Mouse (Mus musculus) limb, embryonic 15.5 days (tissue): ENCODE results near the gene Neu1. TPM values are rescaled to one million over a fixed set of nuclear protein-coding genes. Genes with fewer than 3 reads are reported as not detected.
"Not testable (repeated sequence)": the region's sequence is repeated elsewhere in the genome, so short reads cannot be mapped to it uniquely, and the experiment has no call there.

ENCODE experiments used
- ATAC-seq: fragments of 200-750 bp; cut with Nextera tagmentation; 2 replicates; pipeline ENCODE4 v1.8.0; 2017; ENCODE audit warnings: low read depth, moderate TSS enrichment; ENCODE audit not compliant: insufficient number of reproducible peaks, low FRiP score, low TSS enrichment
- H3K27ac ChIP-seq: fragments of 300-500 bp; sonication (generic); 2 replicates; pipeline ENCODE4 v1.5.1; 2015; ENCODE audit warnings: moderate library complexity, mild to moderate bottlenecking, inconsistent platforms
- H3K27me3 ChIP-seq: fragments of 300-500 bp; sonication (generic); 2 replicates; pipeline ENCODE4 v1.6.1; 2015; ENCODE audit warnings: inconsistent platforms
- H3K36me3 ChIP-seq: fragments of 300-500 bp; sonication (generic); 2 replicates; pipeline ENCODE4 v1.6.1; 2015; ENCODE audit warnings: inconsistent platforms
- H3K4me1 ChIP-seq: fragments of 300-500 bp; sonication (generic); 2 replicates; pipeline ENCODE4 v1.6.1; 2015; ENCODE audit warnings: inconsistent platforms
- H3K4me2 ChIP-seq: fragments of 300-500 bp; sonication (generic); 2 replicates; pipeline ENCODE4 v1.6.1; 2015; ENCODE audit warnings: mild to moderate bottlenecking, inconsistent platforms
- H3K4me3 ChIP-seq: fragments of 300-500 bp; sonication (generic); 2 replicates; pipeline ENCODE4 v1.5.1; 2015; ENCODE audit warnings: mild to moderate bottlenecking, inconsistent platforms
- H3K9ac ChIP-seq: fragments of 300-500 bp; sonication (generic); 2 replicates; pipeline ENCODE4 v1.6.1; 2015; ENCODE audit warnings: inconsistent platforms
- H3K9me3 ChIP-seq: fragments of 300-500 bp; sonication (generic); 2 replicates; pipeline ENCODE4 v1.6.1; 2016; ENCODE audit warnings: inconsistent platforms
- WGBS: fragments of 180-500 bp; shearing (Covaris S2); methylation state at CpG from one replicate; pipeline ENCODE4 v1.1.7; 2015; 5-methylcytosine and 5-hydroxymethylcytosine counted together
- polyA plus RNA-seq: library from polyadenylated mRNA; unstranded; fragments of >200 nt; fragmentation: Nextera tagmentation; extraction: Ambion mirVana; gene quantifications from 2 replicates; pipeline ENCODE4 v1.2.1, GENCODE M21; 2015

The Neu1 gene
- polyA plus RNA-seq, 1 experiment from 2014 or later, result 20.1 TPM

DNA sequence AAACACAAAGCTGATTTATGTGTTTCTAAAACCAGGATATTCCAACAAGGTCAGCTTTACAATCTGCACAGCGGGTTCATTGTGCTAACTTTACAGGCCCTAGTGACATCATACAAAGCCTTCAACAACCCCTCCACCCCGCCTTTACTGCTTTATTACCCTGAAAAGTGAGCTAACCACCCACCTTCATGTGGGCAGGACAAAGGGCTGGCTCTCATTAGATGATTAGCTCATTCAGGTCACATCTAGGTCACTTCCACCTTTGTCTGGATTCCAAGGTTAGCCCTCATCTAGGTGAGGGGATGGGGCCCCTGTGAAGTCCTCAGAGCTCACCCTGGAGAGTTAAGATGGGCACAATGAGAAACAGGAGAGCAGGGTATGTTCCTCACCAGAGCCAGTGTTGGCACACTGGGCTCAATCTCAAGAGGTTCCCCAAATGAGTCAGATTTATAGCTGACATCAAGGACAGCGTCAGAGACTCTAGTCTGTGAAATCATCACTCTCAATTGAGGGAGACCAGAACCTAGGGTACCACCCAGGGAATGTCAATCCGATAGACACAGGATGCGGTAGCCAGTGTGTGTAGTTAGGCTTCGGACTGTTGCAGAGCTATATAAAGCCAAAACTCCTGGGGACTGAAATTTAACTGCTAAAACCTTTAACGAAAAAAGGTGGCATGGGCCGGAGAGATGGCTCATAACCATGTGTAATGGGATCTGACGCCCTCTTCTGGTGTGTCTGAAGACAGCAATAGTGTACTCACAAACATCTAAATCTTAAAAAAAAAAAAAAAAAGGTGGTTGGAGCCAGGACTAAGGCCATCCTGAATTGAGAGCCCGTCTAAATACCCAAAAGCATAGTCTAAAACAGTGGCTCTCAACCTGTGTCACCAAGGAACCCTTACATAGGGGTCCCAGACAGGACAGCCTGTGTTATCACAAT lies 19.7 kb downstream of the Neu1 start:
- H3K36me3 ChIP-seq, result peaks cover 20% of the 10 kb centered on the region
- H3K4me2 ChIP-seq, result peak overlapping the region; percentile 66
- peaks cover 12% of the 10 kb centered on the region for H3K27me3 ChIP-seq
- peaks cover 15% of the 10 kb centered on the region for H3K4me1 ChIP-seq
- H3K4me3 ChIP-seq, result peak overlapping the region; percentile 88
- 18% methylated on average over 10 of the region's 10 CpGs for WGBS
- H3K9ac ChIP-seq, result peak overlapping the region; percentile 96
- H3K9me3 ChIP-seq, result no peaks in the 10 kb centered on the region
- no peak for ATAC-seq
- H3K27ac ChIP-seq, result peak overlapping the region; percentile 91

DNA sequence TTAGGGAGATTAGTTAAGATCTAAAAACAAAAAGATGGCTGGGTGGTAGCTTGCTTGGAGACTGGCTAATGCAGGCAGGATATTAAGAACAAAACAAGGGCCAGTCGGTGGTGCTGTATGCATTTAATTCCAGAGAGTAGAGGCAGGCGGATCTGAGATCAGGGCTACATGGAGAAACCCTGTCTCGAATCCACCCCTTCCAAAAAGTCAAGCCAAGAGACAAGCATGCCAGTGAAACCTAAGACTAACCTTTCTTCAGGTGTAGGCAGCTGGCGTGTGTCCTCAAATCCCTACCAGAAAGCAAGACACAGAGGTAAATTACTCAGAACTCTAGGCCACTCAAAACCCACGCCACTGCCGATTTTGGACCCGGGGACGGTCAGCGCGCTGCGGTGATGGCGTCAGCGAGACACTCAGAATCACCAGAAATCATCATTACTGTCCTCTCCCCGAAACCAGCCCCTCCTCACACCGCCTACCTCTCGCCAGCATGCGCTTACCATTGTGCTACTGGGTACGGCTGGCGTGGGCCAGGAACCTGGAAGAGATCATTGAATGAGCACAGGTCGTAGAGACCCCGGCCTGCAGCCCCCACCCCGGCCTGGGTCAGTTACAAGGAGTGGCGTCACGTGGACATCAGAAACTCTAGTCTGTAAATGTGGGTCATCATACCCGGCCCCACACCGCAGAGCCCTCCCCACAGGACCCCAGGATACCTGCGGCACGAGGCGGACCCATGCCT lies 20.8 kb downstream of the Neu1 start:
- Histone ChIP-seq H3K36me3 (peaks cover 20% of the 10 kb centered on the region), H3K27me3 (peaks cover 16% of the 10 kb centered on the region), H3K9me3 (no peaks in the 10 kb centered on the region), H3K9ac (peak overlapping the region; percentile 96), H3K4me1 (peaks cover 15% of the 10 kb centered on the region), H3K27ac (peak overlapping the region; percentile 91), H3K4me3 (peak overlapping the region; percentile 88), H3K4me2 (peak overlapping the region; percentile 66)
- ATAC-seq, result peak; percentile 26; the same call in 1 of the 2 replicates
- under 1% methylated on average over 29 of the region's 29 CpGs for WGBS

DNA sequence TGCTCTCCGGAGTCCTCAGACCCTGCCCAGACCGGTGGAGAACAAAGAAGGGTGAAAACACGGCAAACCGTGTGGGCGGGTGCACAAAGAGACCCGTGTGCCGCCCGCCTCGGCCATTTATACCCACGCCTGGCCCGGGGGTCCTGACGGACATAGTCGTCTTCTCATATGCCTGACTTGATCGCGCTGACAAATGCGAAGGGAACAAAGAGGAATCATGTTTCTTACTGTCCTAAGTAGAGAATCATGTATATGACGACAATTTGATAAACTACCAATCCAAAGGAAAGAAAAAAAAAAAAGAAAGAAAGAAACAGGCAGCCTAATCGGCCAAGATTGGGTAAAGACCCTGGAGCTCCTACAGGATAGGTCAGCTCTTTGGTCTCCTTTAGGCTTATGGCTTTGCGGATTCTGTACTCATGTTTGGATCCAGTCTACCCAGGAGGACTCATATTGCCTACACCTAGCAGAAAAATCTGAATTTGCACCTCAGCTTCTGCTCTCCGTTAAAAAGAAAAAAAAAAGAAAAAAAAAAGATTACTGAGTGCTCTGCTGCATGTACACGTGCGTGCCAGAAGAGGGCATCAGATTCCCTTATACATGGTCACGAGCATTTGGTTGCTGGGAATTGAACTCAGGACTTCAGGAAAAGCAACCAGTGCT lies 21.5 kb downstream of the Neu1 start:
- peaks cover 19% of the 10 kb centered on the region for H3K27me3 ChIP-seq
- peaks cover 15% of the 10 kb centered on the region for H3K4me1 ChIP-seq
- peak overlapping the region; percentile 66 for H3K4me2 ChIP-seq
- peak overlapping the region; percentile 88 for H3K4me3 ChIP-seq
- no peaks in the 10 kb centered on the region for H3K9me3 ChIP-seq
- peak overlapping the region; percentile 91 for H3K27ac ChIP-seq
- H3K9ac ChIP-seq, result peak overlapping the region; percentile 96
- H3K36me3 ChIP-seq, result peaks cover 20% of the 10 kb centered on the region
- under 1% methylated on average over 23 of the region's 23 CpGs for WGBS
- ATAC-seq, result peak; percentile 83

DNA sequence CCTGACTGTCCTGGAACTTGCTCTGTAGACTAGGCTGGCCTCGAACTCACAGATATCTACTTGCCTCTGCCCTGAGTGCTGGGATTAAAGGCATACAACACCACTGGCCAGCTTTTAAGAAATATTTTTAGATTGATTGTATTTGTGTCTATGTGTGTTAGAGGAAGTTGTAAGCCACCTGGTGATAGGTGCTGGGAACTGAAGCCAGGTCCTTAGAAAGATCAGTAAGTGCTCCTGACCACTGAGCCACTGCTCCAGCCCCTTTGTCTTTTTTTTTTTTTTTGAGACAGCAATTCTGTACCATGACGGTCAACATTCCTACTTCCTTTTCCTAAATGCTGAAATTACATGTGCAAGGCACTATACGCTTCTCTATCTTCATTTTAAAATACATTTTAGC lies 22.2 kb downstream of the Neu1 start:
- H3K4me1 ChIP-seq, result peaks cover 15% of the 10 kb centered on the region
- H3K36me3 ChIP-seq, result peaks cover 20% of the 10 kb centered on the region
- WGBS, result 89% methylated on average over 3 of the region's 3 CpGs
- no peaks in the 10 kb centered on the region for H3K9me3 ChIP-seq
- no peak overlapping the region for H3K9ac ChIP-seq
- peaks cover 19% of the 10 kb centered on the region for H3K27me3 ChIP-seq
- peak overlapping the region; percentile 66; the same call in 1 of the 2 replicates for H3K4me2 ChIP-seq
- no peak overlapping the region for H3K27ac ChIP-seq
- peak overlapping the region; percentile 88; the same call in 1 of the 2 replicates for H3K4me3 ChIP-seq
- no peak for ATAC-seq

DNA sequence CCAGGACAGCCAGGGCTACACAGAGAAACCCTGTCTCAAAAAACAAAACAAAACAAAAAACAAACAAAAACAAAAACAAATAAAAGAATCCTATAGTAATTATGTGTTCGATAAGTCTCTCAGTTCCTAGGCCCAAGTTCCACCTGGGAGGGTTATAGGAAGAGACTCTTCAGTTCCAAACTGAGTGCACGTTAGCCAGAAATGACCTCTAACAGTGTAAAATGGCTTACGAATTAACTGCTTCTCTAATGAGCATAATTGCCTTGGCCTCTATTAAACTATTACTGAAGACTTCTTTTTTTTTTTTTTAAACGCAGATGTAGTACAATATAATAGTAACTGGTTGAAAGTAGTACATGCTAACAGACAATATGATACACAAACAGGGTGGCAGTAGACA lies 22.9 kb downstream of the Neu1 start:
- H3K4me2 ChIP-seq, result no peak overlapping the region
- peaks cover 20% of the 10 kb centered on the region for H3K36me3 ChIP-seq
- peaks cover 15% of the 10 kb centered on the region for H3K4me1 ChIP-seq
- no peak overlapping the region for H3K27ac ChIP-seq
- no peak overlapping the region for H3K9ac ChIP-seq
- H3K9me3 ChIP-seq, result no peaks in the 10 kb centered on the region
- 79% methylated on average over 4 of the region's 4 CpGs for WGBS
- no peak for ATAC-seq
- H3K27me3 ChIP-seq, result peaks cover 19% of the 10 kb centered on the region
- H3K4me3 ChIP-seq, result no peak overlapping the region

DNA sequence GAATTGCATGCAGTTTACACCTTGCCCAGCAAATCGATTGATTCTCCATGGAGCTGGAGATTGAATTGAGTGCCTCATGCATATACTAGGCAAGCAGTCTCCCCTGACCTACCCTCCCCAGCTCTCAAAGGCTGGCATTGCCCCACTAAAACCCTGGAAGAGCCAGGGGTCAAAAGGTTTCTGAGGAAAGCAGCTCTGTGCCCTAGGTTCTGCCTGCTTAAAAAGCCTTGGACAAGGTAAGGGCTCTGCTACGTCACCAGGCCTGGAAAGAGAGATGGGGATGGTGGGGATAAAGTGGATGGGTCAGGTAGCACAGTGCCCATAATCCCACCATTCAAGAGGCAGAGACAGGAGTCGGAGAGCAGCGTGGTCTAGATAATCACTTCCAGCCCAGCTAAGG lies 23.8 kb downstream of the Neu1 start:
- H3K4me3 ChIP-seq, result no peak overlapping the region
- peaks cover 15% of the 10 kb centered on the region for H3K4me1 ChIP-seq
- H3K27ac ChIP-seq, result no peak overlapping the region
- WGBS, result 66% methylated on average over 4 of the region's 4 CpGs
- H3K9ac ChIP-seq, result no peak overlapping the region
- no peaks in the 10 kb centered on the region for H3K9me3 ChIP-seq
- peaks cover 19% of the 10 kb centered on the region for H3K27me3 ChIP-seq
- peaks cover 14% of the 10 kb centered on the region for H3K36me3 ChIP-seq
- ATAC-seq, result no peak
- no peak overlapping the region for H3K4me2 ChIP-seq

DNA sequence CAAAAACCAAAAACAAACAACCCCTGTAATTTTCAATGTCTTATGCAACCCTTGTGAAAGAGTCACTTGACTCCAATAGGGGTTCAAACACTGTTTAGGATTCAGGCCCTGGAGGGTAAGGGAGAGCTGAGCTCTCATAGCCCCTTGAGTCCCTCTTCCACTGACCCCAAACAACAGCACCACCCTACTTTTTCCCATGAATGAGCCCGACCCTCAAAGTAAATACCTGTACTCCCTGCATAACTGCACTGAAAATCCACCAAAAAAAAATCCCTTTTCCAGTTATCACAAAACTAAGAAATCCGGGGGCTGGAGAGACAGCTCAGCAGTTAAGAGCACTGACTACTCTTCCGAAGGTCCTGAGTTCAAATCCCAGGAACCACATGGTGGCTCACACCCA lies 24.8 kb downstream of the Neu1 start:
- H3K4me3 ChIP-seq, result no peak overlapping the region
- no peak overlapping the region for H3K27ac ChIP-seq
- peaks cover 19% of the 10 kb centered on the region for H3K27me3 ChIP-seq
- peaks cover 4% of the 10 kb centered on the region; the same call in 1 of the 2 replicates for H3K36me3 ChIP-seq
- peaks cover 11% of the 10 kb centered on the region for H3K4me1 ChIP-seq
- H3K4me2 ChIP-seq, result no peak overlapping the region; the same call in 1 of the 2 replicates
- ATAC-seq, result no peak
- 78% methylated on average over 3 of the region's 3 CpGs for WGBS
- H3K9ac ChIP-seq, result no peak overlapping the region
- no peaks in the 10 kb centered on the region for H3K9me3 ChIP-seq

DNA sequence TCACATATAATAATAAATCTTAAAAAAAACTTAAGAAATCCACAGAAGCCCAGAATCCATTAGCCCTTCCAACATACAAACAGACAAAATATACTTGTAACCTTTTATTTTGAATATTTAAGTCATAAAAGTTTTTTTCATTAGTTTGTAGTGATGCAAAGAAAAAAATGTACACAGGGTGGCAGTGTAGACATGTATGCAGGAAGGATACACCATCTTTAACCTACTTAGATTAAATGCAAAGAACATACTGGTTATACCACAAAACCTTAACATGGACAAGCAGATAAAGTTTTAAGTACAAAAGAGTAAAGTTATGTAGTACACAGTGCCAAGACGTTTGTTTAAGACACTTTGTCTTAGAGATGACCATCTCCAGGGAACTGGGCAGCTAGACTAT lies 25.3 kb downstream of the Neu1 start:
- Histone ChIP-seq H3K9ac (no peak overlapping the region), H3K27ac (no peak overlapping the region), H3K27me3 (peaks cover 19% of the 10 kb centered on the region), H3K4me2 (no peak overlapping the region; the same call in 1 of the 2 replicates), H3K4me3 (no peak overlapping the region), H3K36me3 (no peaks in the 10 kb centered on the region), H3K9me3 (no peaks in the 10 kb centered on the region), H3K4me1 (peaks cover 7% of the 10 kb centered on the region)
- ATAC-seq, result no peak
- WGBS, result 37% methylated on average over 1 of the region's 1 CpGs

DNA sequence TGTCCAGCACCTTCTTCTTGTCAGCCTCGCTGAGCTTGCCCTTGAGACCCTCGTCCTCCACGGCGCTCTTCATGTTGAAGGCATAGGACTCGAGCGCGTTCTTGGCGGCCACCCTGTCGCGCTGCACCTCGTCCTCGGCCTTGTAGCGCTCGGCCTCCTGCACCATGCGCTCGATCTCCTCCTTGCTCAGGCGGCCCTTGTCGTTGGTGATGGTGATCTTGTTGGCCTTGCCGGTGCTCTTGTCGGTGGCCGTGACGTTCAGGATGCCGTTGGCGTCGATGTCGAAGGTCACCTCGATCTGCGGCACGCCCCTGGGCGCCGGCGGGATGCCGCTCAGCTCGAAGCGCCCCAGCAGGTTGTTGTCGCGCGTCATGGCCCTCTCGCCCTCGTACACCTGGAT lies 26.2 kb downstream of the Neu1 start:
- H3K4me2 ChIP-seq, H3K9me3 ChIP-seq, H3K36me3 ChIP-seq, ATAC-seq, H3K4me1 ChIP-seq, H3K4me3 ChIP-seq, H3K9ac ChIP-seq, H3K27ac ChIP-seq: not testable (repeated sequence)
- peaks cover 19% of the 10 kb centered on the region for H3K27me3 ChIP-seq
- 24% methylated on average over 34 of the region's 40 CpGs for WGBS

DNA sequence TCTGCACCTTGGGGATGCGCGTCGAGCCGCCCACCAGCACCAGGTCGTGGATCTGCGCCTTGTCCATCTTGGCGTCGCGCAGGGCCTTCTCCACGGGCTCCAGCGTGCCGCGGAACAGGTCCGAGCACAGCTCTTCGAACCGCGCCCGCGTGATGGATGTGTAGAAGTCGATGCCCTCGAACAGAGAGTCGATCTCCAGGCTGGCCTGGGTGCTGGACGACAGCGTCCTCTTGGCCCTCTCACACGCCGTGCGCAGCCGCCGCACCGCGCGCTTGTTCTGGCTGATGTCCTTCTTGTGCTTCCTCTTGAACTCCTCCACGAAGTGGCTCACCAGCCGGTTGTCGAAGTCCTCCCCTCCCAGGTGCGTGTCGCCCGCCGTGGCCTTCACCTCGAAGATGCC lies 26.9 kb downstream of the Neu1 start:
- 37% methylated on average over 24 of the region's 40 CpGs for WGBS
- ATAC-seq, H3K9me3 ChIP-seq, H3K27ac ChIP-seq, H3K4me3 ChIP-seq, H3K4me2 ChIP-seq, H3K36me3 ChIP-seq, H3K9ac ChIP-seq, H3K4me1 ChIP-seq: not testable (repeated sequence)
- H3K27me3 ChIP-seq, result peaks cover 19% of the 10 kb centered on the region

DNA sequence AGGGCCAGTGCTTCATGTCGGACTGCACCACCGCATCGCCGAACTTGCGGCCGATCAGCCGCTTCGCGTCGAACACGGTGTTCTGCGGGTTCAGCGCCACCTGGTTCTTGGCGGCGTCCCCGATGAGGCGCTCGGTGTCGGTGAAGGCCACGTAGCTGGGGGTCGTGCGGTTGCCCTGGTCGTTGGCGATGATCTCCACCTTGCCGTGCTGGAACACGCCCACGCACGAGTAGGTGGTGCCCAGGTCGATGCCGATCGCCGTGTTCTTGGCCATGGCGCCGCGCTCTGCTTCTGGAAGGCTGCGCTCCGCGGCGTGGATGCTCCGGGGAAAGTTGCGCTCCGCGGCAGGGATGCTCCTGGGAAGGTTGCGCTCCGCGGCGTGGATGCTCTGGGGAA lies 27.7 kb downstream of the Neu1 start:
- ATAC-seq, H3K27ac ChIP-seq, H3K36me3 ChIP-seq, H3K4me1 ChIP-seq, H3K9ac ChIP-seq, H3K9me3 ChIP-seq: not testable (repeated sequence)
- Histone ChIP-seq H3K4me2 (peak overlapping the region; percentile 57), H3K27me3 (peaks cover 19% of the 10 kb centered on the region), H3K4me3 (peak overlapping the region; percentile 53)
- 0% methylated on average over 21 of the region's 47 CpGs for WGBS
